Mouse (Mus musculus): ENCODE results near the gene Ncf2.

DNA sequence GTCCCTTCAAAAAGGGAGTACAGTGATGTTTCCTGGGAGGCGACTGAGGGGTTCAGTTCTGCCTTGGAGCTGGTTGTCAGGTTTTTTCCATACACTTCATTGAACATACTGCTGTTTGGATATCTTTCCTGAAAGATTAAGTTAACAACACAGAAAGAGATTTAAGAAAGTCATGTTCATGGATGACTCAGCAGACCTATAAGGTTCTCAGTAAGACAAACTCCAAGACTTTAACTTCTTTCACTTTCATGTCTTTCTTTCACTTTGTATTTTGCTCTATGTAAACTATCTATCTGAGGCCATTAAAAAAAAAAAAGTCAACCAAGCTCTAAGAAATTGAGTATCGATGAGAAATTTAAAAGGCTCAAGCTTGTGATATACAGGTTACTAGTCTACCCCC is 41.1 kb downstream of the Ncf2 start:
- no peak for TF ChIP-seq CTCF (IDR thresholded peaks at IDR 0.05; ENCODE audit: insufficient read depth, low read length)
- no peak for TF ChIP-seq POLR2A (IDR thresholded peaks at IDR 0.05; ENCODE audit: borderline replicate concordance, extremely low read depth, low read depth, low read length)

Measured in lung, adult 2 months (tissue).